Mouse (Mus musculus) WW6 (cell line): ENCODE data around the gene Hoxa7.

Source experiments
- DNase-seq: peaks from one replicate; pipeline ENCODE4 v3.0.0-alpha.2; 2013; ENCODE audit warnings: low read depth, low spot score

The Hoxa7 gene

GRCm38 (mm10) chr6:52213119-52213986 is 8.3 kb downstream of the Hoxa7 start, which contains the start of the genes Hoxa3 and Gm28308:
Hoxa3 (minus strand) TSS chr6:52213336.
Gm28308 (minus strand) TSS chr6:52213339.
- no peak for DNase-seq

- DNase-seq, result no peak
Measured at GRCm38 (mm10) chr6:52212556-52213118, 9.0 kb downstream of the Hoxa7 start.

GRCm38 (mm10) chr6:52211961-52212360 is 9.7 kb downstream of the Hoxa7 start:
- no peak for DNase-seq

GRCm38 (mm10) chr6:52211170-52211935 is 10.3 kb downstream of the Hoxa7 start:
- DNase-seq, result no peak

- no peak for DNase-seq
Measured at GRCm38 (mm10) chr6:52209685-52210046, 12.0 kb downstream of the Hoxa7 start.

DNA sequence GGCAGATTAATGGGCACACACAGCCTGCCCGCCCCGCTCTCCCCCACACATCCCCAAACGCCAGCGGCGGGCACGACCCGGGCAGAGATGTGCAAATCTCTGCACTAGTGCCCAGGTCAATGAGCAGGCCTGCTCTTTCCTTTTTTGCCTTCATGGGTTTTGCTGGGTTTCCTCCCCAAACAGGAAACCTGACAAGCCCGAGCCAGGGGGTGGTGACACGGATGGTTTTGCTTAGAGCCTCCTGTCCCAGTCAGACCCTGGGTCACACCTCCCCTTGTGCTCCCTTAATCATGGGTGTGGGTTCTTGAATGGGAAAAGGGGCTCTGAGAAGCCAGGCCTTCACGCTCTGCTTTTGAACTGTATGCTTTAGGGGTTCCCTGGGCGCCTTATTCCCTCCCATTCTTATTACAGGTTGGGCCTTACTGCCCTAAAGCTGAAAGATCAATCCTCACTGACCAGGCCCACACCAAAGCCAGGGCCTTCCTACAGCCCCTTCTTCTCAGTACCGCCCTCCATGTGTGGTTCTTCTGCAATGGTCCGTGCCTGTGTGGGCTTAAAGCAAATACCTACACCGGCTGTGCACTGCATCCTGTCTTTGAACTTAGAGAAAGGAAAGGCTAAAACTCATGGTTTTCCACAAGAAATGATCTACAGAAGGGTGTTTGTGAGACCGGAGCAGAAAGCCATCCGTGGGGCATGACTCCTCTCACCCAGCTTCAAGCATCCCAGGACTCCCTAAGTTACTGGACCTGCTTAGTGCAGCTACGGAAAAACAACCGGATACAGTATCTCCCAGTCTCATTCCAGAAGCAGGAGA is 12.6 kb downstream of the Hoxa7 start:
- DNase-seq, result no peak

DNA sequence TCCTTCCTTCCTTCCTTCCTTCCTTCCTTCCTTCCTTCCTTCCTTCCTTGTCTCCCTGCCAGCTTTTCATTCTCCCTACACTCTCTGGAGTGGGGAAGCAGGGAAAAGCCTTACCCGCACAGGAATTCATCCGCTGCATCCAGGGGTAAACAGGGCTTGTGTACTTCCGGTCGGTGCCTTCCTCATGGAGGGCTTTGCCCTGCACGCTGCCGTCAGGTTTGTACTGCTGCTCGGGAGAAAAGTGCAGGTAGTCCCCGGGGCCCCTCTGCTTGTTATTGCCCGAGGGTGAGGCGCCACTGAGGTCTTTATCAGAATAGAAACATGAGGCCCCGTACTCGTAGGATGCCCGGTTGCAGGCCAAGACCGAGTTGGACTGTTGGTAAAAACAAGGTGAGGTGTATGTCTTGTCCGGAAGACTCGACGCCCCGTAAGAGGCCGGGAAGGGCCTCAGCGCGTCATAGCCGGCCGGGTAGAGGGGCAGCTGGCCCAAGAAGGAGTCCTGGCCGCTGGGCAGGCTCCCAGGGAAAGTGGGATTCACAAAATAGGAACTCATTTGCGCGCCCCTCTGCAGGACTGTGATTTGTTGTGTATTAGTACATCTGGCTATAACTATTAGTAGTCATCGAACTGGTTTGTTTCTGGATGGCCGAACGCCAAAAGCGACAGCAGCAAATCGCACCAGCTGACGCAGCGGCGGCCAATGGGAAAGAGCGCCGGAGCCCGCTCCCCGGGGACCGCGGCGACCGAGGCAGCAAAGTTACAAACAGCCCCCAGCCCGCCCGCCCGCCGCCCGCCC is 13.4 kb downstream of the Hoxa7 start, which contains the start of gene Hoxa6:
Hoxa6 (minus strand) TSS at position 651 of the 796 bp plus-strand sequence.
- DNase-seq, result no peak

- DNase-seq, result no peak
Measured at GRCm38 (mm10) chr6:52207684-52207976, 14.0 kb downstream of the Hoxa7 start.

- no peak for DNase-seq
Measured at GRCm38 (mm10) chr6:52206882-52207683, 14.6 kb downstream of the Hoxa7 start.

- no peak for DNase-seq
Measured at GRCm38 (mm10) chr6:52205638-52206621, 15.7 kb downstream of the Hoxa7 start.

GRCm38 (mm10) chr6:52205221-52205620 is 16.4 kb downstream of the Hoxa7 start:
- DNase-seq, result no peak

DNA sequence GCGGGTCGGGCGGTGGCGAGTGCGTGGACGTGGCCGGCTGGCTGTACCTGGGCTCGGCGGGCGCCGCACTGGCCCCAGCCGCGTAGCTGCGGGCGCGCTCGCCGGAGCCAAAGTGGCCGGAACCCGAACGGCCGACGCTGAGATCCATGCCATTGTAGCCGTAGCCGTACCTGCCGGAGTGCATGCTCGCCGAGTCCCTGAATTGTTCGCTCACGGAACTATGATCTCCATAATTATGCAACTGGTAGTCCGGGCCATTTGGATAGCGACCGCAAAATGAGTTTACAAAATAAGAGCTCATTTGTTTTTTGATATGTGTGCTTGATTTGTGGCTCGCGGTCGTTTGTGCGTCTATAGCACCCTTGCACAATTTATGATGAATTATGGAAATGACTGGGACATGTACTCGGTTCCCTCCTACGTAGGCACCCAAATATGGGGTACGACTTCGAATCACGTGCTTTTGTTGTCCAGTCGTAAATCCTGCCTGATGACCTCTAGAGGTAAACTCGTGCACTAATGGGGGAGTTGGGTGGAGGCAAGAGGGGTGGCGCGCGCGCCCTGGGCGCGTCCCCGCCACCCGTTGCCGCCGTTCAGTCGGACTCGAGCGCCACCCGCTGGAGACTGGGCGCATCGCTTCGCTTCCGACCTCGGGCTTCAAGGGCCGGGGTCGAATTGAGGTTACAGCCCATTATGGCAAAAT is 17.5 kb downstream of the Hoxa7 start, which contains the start of gene Hoxa5:
Hoxa5 (minus strand) TSS at position 538 of the 703 bp plus-strand sequence.
- no peak for DNase-seq

GRCm38 (mm10) chr6:52203371-52204049 is 18.1 kb downstream of the Hoxa7 start:
- no peak for DNase-seq

DNA sequence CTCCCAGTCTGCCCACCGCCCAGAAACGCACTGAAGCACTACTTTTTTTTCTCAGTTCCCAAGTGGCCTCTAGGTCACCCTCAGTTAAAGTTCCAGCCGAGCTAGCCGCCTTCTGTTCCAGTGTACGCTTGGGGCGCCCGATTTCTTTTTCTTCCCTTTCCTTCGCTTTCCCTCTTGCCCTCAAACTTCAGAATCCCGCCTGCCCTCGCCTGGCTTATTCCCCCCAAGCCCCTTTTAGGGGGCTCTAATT is 18.6 kb downstream of the Hoxa7 start:
- no peak for DNase-seq

- no peak for DNase-seq
Measured at GRCm38 (mm10) chr6:52202362-52203120, 19.1 kb downstream of the Hoxa7 start.

GRCm38 (mm10) chr6:52201269-52201668 is 20.4 kb downstream of the Hoxa7 start:
- DNase-seq, result no peak

DNA sequence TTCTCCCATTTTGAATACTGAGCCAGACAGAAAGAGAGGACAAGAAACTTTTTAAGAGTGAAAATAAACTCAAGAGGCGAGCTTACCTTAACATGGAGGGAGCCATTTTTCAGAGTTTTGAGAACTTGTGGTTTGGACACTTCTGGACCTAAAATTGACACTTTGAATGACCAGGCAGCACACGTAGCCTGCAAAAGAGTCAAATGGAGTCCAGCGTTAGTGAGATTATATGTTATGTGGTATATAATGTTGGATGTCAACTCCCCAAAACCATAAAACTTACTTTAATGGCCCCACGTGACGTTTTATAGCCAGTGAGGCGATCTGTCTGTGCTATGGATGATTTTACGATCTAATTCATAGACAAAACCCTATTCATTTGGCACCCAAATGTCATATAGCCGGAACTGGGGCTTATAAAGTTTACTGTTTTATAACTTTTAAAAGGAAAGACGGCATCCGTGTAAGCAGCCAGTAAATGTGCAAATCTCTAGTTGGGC is 20.9 kb downstream of the Hoxa7 start:
- DNase-seq, result no peak
